Mouse (Mus musculus) right cerebral cortex, postnatal 36 days (tissue): ENCODE measurements around the gene Ppfibp1.

Source experiments
- DNase-seq, 2 experiments: peaks; one replicate each; pipeline ENCODE4 v3.0.0; 2022; ENCODE audit warnings: low spot score in 2 of 2, mixed read lengths in 1 of 2

Ppfibp1 gene

DNA sequence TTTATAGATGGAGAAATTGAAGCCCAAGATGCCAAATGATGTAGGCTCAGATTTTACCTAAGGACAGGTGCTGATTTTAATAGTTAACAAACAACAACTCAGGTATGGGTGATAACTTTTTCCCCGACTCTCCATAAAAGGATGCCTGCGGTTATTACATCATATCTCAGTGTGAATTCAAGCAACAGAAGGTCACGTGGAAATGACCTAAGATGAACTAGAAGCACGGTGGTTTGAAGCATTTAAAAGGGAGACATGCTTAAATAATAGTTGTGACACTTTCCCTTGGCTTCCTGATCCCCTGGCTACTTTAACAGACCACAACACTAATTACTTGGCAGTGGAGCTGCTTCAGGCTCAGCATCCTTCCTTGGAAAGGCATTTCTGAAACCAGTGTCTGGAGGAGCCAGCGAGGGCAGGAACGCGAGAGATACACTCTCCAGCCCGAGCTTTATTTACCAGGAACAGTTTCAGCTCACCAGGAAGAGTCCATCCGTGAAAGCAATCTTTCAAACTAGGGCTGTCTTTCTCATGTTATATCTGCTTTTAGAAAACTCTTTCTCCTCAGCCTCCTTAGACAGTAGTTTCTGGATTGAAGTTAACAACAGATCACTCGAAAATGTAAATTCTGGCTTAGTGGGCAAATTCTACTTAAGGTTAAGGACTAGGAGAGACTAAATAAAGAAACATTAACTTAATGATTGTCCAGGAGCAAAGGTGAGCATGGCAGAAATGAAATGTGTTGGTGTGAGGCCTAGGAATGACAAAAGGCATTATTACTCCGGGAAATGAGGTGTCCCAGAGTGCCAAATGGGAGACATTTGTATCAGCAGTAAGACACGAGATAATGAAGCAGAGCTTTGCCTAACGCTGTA is 6.2 kb upstream of the Ppfibp1 start:
- no peak for DNase-seq

GRCm38 (mm10) chr6:146883426-146883825 is 4.9 kb upstream of the Ppfibp1 start:
- no peak for DNase-seq

DNA sequence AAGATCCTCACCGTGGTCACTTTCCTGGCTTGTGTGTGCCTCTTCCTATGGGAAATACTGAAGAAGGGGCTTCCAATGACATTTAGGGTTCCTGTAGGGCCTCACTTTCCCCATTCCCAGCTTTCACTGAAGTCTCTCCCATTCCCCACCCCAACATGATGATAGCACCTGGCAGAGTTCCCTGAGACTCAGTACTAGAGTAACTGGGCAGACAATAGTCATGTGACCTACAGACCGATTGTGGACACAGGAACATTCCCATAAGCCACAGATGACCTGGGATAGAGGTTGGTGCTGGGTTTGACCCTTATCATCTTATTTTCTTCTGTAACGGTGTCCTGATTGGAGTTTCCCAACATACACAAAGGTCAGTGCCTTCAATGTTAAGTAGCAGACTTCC is 4.1 kb upstream of the Ppfibp1 start:
- DNase-seq: no peak

- DNase-seq: no peak
Measured at GRCm38 (mm10) chr6:146884851-146885250, 3.4 kb upstream of the Ppfibp1 start.

- no peak for DNase-seq
Measured at GRCm38 (mm10) chr6:146888660-146889490, 588 bp downstream of the Ppfibp1 start.

DNA sequence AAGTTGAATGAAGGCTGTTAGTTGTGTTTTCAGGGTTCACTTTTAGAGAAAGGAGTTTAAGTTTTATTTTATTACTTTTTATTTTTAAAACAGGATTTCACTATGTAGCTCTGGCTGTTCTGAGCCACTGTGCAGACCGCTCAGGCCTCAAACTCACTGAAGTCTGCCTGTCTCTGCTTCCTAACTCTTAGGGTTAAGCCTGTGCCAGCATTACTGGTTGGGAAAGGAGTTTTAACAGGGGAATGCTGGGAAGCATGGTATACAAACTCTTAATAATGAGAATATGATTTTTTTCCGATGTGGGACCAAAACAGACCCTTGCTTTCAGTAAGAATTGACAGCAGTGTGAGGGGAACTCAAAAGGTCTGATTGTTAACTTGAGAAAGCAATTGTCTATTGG is 1.9 kb downstream of the Ppfibp1 start:
- DNase-seq: no peak

GRCm38 (mm10) chr6:146890633-146891032 is 2.3 kb downstream of the Ppfibp1 start:
- no peak for DNase-seq

GRCm38 (mm10) chr6:146893890-146894289 is 5.6 kb downstream of the Ppfibp1 start:
- no peak for DNase-seq

DNA sequence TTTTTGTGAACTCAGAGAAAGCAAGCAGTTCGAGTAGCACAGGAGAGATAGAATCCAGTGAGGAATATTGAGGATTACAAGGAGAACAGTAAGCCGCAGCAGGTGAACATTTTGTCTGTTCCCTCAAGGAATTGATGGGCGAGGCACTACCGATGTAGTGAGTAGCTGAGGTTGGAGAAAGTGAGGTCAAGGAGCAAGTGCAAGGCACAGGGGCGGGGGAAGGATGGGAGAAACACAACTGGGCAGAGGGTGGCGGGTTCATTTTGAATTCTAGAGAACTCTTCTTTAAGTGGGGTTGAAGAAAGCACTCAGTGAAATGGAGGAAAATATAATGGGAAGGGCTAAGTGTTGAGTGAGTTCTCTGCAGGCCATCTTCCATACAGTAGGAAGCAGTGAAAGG is 10.4 kb downstream of the Ppfibp1 start:
- no peak for DNase-seq

GRCm38 (mm10) chr6:146899647-146900046 is 11.4 kb downstream of the Ppfibp1 start:
- DNase-seq: no peak

GRCm38 (mm10) chr6:146901929-146902328 is 13.6 kb downstream of the Ppfibp1 start:
- no peak for DNase-seq

DNA sequence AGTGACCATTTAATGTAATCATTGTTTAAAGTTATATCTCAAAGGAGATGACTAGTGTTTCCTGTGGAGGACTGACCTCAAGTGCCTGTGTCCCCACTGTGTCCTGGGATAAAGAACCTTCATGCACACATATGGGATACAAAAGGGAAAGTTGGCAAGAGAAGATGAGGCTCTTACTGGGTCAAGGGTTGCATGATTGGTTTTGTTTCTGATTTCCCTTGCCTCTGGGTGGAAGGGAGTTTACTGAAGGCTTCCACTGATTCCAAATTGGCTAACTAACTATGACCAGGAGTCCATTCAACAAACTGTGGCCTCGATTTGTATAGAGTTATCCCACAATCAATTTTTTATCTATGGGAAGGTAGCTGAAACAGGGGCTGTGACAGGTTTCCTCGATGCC is 15.3 kb downstream of the Ppfibp1 start:
- no peak for DNase-seq

- no peak for DNase-seq
Measured at GRCm38 (mm10) chr6:146904707-146905106, 16.4 kb downstream of the Ppfibp1 start.

DNA sequence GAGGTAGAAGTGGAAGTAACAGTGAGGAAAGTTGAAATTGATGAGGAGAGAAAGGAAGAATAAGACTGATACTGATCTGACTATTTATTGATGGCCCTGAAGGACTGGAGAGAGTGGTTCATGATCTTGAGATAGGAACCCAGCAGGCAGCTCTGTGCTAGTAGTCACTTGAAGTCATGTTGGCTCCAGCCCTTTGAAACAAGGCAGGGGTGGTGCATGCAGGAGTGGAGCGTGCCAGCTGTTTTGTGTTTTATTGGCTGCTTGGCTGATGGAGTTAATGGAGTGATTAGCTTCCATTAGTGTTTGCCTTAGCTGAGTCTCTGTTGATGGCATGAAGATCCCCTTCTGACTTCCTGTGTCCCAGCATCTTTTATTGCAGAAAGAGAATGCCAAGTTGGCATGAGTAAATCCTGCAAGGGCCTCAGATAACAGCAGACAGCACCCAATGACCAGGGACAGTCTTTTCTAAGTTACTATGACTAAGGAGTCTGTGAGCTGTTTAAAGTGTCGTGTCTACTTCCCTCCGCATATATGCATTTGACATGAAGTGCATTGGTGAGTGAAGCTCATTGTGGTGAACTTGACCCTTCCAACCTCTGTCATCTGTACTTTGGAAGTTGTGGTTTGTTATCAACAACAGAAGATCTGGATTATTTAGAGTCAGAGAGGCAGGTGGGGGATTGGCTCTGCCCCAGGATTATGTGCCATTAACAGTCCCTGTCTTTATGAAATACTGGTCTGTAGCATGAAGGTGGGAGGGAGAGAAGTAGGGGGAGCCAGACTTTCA is 17.9 kb downstream of the Ppfibp1 start:
- no peak for DNase-seq

DNA sequence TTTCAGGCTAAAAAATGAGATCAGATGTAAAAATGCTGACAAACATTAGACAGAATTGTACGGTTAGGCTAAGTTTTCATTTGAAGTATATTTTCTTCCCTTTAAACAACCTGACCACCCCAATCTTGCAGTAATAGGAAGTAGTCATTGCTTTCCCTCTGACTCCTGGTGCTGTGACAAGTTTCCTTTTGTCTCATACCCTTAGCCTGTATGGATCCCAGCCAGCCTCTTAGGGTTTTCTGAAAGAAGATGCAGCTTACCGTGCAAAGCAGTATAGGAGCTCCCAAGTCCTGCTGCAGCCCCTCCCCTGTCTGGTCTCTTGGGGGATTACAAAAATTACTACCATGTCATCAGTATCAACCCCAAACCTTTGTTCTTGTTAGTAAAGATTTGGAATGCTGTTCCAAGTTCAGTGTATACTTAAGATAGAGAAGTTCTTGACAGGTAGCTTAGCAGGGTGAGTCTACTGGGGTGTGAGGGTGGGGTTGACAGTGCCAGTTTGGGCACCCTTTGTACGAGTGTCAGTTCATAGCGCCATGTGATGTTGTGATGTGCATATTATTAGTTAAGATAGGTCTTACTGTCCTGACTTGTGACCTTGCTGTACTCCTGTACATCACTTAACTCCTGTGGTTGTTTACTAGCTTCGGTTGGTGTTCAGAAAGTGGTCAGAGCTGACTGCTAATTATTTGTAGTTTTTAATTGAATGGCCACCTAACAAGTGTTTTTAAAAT is 18.9 kb downstream of the Ppfibp1 start:
- DNase-seq: no peak

- no peak for DNase-seq
Measured at GRCm38 (mm10) chr6:146907795-146908190, 19.5 kb downstream of the Ppfibp1 start.

DNA sequence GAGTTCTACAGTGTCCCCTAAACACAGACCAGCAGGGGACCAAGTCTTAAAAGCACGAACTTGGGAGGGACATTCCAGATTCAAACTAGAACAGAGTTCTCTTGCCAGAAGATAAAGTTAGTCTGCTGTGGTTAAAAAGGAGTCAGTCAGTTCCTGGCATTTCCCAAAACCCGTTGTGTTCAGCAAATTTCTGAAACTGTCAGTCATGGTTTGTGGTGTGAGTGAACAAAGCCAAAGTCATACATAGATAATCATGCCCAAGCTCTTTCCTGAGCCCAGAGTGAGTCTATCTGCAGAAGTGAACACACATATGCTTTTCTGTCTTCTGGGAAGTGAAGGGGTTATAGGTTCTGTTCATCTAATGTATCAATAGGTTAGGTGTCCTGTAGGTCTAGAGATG is 20.5 kb downstream of the Ppfibp1 start:
- no peak for DNase-seq

DNA sequence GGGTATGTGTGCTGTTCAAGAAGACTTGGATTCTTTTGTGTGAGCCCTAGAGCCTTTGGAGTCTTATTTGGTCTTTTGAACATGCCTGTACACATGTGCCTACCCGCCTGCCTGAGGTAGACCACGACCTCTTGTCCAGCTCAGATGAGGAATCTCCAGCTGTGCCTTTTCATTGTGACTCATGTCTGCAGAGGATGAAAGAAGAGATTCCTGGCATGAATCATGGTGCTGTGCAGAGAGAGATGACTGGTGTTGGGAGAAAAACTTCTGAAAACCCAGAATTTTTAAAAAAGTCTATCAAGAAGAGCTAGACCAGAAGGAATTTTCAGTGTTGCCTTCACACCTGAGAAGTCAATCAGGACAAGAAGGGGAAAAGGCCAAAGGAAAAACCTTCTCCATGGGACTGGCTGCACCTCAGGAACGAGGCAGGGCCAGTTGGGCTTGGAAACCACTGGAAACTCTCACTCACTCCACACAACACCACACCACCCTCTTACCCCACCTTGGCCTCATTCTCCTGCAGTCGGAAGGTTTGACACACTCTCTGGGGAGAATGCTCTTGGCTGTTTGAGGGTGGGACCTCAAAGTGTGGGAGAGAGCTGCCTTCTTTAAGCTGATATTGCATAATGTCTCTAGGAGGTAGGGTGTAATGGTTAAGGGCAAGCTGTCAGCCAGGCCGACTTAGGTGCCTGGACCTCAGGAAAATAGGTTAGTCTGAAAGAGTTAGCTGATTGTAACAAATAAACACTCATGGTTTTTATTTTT is 21.6 kb downstream of the Ppfibp1 start:
- no peak for DNase-seq

DNA sequence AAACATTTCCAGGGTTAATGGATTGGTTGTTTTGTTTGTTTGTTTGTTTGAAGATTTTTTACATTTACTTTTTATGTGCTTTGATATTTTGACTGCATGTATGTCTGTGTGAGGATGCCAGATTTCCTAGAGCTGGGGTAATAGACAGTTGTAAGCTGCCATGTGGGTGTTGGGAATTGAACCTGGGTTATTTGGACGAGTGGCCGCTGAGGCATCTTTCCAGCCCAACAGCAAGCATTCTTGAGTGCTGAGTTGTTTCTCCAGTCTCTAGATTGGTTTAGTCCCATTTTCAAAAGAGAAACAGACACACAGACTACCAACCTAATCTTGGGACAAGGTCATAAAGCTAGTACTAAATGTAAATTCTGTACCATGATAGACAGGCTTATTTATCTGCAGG is 22.5 kb downstream of the Ppfibp1 start:
- DNase-seq: no peak

DNA sequence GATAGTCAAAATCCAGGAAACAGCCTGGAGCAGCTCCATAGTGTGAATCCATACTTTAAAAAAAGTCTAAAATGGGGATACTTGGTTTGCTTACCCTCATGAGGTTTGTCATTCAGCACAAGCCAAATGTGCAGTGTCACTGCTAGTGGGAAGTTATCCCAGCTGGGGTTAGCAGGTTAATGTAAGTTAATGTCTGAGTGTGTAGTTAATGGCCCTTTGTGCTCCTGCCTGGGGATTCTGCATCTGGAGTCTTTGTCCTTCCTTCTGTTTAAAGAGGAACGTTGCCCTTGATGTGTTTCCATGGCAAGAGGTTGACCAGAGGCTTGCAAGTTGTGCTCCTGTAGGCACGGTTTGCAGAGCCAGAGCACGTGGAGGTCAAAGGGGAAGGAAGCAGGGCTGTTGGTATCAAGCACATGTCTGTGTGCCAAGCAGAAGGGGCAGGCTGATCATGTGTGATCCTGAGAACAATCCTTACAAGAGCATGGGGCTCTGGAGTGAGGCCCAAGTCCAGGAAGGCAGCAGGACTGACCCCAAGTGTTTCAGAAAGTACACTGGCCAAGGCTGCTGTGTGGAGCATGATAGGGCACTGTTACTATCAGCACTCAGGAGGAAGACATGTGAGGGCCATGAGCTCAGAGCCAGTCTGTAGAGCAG is 24.7 kb downstream of the Ppfibp1 start:
- no peak for DNase-seq
